Mouse (Mus musculus) thymus, postnatal 0 days (tissue): ENCODE measurements at regions not wholly inside any gene's neighbourhood (a gene's known extent, or its start where the extent isn't known, plus 50 kb on each side); places are given as distances from the start of the nearest gene placed in this dataset.

Experiments
- DNase-seq: peaks from one replicate; pipeline ENCODE4 v3.0.0-alpha.2; 2015; ENCODE audit warnings: low spot score

DNA sequence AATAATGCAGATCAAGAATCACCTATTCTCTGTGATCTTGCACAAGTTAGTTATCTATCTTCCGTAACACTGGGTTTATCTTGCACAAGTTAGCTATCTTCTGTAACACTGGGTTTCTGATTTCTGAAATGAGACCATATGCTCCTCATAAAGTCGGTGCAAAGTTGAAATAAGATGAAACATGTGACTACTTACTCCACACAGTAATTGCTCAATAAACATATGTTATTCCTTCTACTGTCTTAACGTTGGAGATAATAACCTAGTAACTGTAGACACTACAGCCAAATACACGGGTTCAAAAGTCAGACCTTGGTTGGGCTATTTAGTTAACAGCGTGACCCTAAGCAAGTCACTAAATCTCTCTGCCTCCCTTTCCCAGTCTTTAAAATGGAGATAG is 65.8 kb upstream of the Atp11b start:
- no peak for DNase-seq

DNA sequence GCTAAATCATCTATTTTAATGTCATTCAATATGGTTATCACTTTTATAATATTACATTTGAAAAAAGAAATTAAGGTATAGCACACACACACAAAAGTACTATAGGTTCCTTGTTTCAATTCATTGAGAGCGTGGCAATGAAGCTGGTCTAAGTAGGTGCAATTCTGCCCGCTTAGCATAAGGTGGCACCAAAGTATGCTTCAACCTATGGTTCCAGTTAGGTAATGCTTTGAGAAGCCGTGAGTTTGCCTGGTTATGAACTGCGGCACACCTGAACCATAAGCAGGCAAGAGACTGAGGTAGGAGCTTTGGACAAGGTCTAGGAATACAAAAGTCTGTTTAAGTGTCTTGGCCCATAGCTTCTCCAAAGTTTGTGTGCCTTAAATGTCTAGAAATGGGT is 65.1 kb upstream of the Atp11b start:
- DNase-seq, result peak; percentile 79

DNA sequence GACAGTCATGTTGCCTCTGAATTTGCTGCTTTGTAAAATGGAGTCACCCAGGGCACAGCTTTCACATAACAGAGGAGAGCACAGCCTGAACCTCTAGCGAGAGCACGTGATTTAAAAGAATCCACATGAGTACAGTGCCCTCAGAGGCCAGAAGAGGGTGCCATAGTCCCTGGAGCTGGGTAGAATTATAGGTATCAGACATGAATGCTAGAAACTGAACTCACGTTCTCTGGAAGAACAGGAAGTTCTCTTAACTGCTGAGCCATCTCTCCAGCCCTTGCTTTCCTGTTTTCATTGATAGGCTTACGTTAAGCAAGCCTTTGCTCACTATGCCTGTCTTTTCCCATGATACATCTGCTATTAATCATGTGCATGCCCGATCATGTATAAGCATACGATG is 60.9 kb upstream of the Atp11b start:
- DNase-seq, result peak; percentile 91

DNA sequence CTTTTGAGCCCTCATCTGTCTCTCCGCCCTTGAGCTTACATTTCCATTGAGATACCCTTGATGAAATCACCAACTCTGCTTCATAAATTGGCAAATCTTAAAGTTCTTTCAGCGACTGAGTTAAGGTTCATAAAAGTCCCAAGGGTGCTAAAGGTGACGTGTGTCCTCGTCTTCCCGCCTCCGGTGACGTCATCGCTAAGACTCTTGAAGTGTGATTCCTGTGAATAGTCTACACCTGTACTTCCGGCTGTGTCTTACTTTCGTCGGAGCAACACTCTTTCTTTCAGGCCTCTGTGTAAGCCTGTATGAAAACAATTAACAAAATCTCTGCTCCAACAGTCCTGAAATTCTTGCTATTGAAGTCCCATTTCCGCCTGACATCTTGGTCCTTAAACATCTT is 60.4 kb upstream of the Atp11b start:
- no peak for DNase-seq

DNA sequence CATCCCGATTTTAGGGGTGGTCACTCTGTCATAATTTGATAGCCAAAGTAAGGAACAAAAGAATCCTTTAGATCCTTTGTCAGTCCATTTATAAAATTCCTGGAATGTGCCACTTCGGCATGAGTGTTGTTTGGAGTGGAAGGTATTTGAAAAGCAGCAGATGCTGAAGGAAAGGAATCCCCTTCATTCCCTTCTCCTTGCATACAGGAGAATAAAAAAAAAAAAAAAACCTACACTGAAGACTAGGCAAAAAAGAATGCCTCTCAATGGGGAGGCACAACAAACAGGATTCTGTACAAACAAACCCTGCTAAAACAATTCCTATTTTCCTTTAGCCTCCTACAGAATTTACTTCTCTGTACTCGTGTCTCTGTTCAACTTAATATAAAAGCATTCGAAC is 59.7 kb upstream of the Atp11b start:
- DNase-seq, result no peak

DNA sequence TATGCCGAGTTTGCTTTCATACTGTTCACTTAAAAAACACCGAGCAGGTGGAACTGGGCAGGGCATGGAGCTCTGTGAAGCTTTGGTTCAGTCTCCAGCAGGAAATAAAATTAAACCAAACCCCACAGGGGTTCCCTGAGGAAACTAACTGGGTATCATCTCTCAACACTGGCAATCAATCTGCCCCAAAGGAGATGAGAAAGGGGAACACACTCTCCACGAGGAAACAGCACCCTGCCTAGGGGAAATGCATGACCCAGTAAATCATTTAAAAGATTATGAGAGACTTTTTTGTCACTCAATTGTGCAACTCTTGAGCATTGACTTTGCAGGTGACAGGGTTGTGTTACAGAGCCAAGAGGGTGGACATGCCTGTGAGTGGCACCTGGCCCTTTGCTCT is 58.0 kb upstream of the Atp11b start:
- no peak for DNase-seq

DNA sequence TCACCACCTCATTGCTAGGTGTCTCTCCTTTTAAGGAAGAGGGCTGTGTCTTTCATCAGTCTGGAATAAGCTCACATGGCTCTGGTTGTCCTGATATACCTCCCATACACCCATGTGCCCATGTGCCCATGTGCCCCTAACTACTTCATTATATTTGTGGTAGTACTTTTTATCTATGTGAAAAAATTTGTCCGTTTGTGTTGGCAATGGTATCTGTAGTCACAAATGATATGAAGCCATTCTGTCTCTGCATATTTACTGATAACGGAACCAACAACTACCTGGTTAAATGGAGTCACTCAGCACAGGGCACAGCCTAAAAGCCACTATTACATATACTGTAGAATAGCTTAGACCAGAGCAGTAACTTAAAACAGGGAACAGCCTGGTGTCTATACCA is 54.6 kb upstream of the Atp11b start:
- DNase-seq, result no peak

DNA sequence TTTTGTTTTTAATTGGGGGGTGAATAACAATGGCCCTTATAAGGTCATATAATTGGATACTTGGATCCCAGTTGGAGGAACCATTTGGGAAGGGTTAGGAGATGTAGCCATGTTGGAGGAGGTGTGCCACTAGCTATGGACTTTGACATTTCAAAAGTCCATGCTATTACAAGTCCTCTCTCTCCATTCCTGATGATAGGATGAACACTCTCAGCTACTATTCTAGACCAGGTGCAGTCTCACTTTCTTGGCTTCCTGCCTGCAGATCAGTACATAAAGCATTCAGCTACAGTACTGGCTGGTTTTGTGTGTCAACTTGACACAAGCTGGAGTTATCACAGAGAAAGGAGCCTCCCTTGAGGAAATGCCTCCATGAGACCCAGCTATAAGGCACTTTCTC is 53.9 kb upstream of the Atp11b start:
- no peak for DNase-seq

DNA sequence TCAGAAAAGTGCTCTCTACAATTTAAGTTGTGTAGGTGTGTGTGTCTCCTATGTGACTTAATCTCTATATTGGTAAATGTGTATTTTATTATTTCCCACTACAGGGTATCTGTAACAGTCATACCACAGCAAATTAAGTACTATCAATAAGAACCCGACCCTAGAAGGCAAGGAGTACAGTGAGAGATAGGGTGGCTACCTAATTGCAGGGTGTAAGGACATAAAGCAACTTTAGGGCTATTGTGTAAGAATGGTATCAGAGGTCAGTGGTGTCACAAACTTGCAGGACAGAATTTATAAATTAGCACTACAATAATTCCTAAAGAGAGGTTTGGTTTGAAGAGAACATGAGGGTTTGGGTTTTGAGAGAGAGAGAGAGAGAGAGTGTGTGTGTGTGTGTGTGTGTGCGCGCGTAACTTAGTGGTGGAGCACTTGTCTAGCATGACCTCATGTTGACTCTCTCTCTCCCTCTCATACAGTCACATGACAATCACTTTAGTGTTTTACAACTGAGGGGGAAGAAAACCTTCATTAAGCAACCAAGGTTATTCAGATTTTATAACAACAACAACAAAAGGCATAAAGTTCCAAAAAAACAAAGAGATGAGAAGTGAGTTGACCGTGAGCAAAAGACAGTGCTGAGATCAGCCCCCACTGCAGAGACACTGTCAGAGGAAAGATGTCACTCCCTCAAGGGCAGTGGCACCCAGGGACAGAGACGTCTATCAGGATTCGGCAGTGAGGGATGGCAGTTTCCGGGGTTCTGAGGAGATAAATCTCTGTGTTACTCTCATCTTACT is 50.2 kb upstream of the Atp11b start:
- no peak for DNase-seq
